Comparison of ENCODE assay signal across 8 mouse cellular contexts in the genomic region with DNA sequence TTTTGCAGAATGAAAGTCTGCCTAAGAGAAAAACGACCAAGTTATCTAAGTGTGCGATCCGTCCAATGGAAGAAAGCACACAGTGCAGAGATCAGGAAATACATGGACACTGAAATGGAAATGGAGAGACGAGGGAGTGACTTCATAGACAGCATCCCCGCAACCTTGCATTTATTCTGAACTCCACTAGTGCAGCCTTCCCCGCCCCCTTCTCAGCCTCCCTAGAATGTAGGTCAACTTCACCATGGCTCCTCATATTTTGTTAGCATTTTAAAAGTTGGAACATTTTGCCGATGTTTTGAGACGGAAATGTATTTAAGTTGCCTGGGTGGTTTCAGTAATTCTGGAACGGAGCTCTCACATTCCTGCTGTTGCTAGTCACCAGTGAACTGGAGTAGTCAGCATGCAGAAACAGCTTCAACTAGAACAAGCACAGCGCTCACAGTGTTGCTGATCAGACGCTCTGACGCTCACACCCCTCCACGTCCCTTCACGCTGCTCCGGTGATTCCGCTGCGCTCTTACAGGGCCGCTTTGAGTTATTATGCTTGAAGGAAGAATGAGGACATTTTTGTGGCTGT.
DNase-seq lines count a peak whose midpoint lies in the region; ATAC-seq and TF ChIP-seq lines count a peak whose summit lies in the region.

No protein-coding gene starts in this region.

- peak; percentile 39 for DNase-seq in kidney, adult 9 months
- DNase-seq in kidney, adult 11 months: no peak
- peak; percentile 31 for DNase-seq in embryonic facial prominence, embryonic 11.5 days (ENCODE audit: low spot score)
- DNase-seq in intestine, embryonic 14.5 days (ENCODE audit: low spot score): no peak
- no peak for DNase-seq in midbrain, postnatal 0 days (ENCODE audit: low spot score)
- no peak for DNase-seq in thymus, postnatal 36 days
- no peak for DNase-seq in spleen, postnatal 14 days (ENCODE audit: low spot score in 2 of 2)

- peak overlapping the region; percentile 91 for H3K27ac ChIP-seq in embryonic facial prominence, embryonic 11.5 days (replicated peaks; ENCODE audit: low read depth, low read length)
- H3K27ac ChIP-seq in intestine, embryonic 14.5 days (ENCODE audit: low read depth): peak overlapping the region; percentile 87
- peak overlapping the region; percentile 74 for H3K27ac ChIP-seq in midbrain, postnatal 0 days (ENCODE audit: low read depth, low read length)

- H3K9ac ChIP-seq in embryonic facial prominence, embryonic 11.5 days (replicated peaks; ENCODE audit: low read length): peak overlapping the region; percentile 29
- H3K9ac ChIP-seq in intestine, embryonic 14.5 days (ENCODE audit: low read length): no peak overlapping the region
- no peak overlapping the region for H3K9ac ChIP-seq in midbrain, postnatal 0 days (replicated peaks; ENCODE audit: low read length, poor library complexity, severe bottlenecking)

- no peak for TF ChIP-seq CTCF in midbrain, postnatal 0 days (IDR thresholded peaks at IDR 0.05)

- no peaks in the 10 kb centered on the region for H3K27me3 ChIP-seq in embryonic facial prominence, embryonic 11.5 days (ENCODE audit: control insufficient read depth, insufficient read depth, low read length)
- H3K27me3 ChIP-seq in intestine, embryonic 14.5 days (replicated peaks; ENCODE audit: control insufficient read depth, insufficient read depth, low read length): no peaks in the 10 kb centered on the region
- no peaks in the 10 kb centered on the region for H3K27me3 ChIP-seq in midbrain, postnatal 0 days (ENCODE audit: insufficient read depth, low read length)

- ATAC-seq in embryonic facial prominence, embryonic 11.5 days (replicated peaks; ENCODE audit: insufficient number of reproducible peaks, low FRiP score, low TSS enrichment, low read depth): no peak
- ATAC-seq in intestine, embryonic 14.5 days (replicated peaks; ENCODE audit: low FRiP score, low TSS enrichment, low read depth): no peak
- no peak for ATAC-seq in midbrain, postnatal 0 days (ENCODE audit: low FRiP score)
- ATAC-seq in megakaryocyte-erythroid progenitor cell, adult 5-6 weeks (replicated peaks; ENCODE audit: low FRiP score, low TSS enrichment, poor library complexity, severe bottlenecking): no peak

- peaks cover 9% of the 10 kb centered on the region for H3K4me1 ChIP-seq in embryonic facial prominence, embryonic 11.5 days (ENCODE audit: control insufficient read depth, insufficient read depth, low read length)
- peaks cover 55% of the 10 kb centered on the region for H3K4me1 ChIP-seq in intestine, embryonic 14.5 days (replicated peaks; ENCODE audit: control insufficient read depth, insufficient read depth, low read length)
- peaks cover 29% of the 10 kb centered on the region; the same call in 1 of the 2 replicates for H3K4me1 ChIP-seq in midbrain, postnatal 0 days (ENCODE audit: insufficient read depth, low read length)

- no peaks in the 10 kb centered on the region for H3K36me3 ChIP-seq in embryonic facial prominence, embryonic 11.5 days (replicated peaks; ENCODE audit: control insufficient read depth, insufficient read depth, low read depth, low read length)
- no peaks in the 10 kb centered on the region for H3K36me3 ChIP-seq in intestine, embryonic 14.5 days (ENCODE audit: control insufficient read depth, insufficient read depth, low read length)
- H3K36me3 ChIP-seq in midbrain, postnatal 0 days (ENCODE audit: insufficient read depth, low read length): no peaks in the 10 kb centered on the region

- no peaks in the 10 kb centered on the region for H3K9me3 ChIP-seq in embryonic facial prominence, embryonic 11.5 days (replicated peaks; ENCODE audit: control insufficient read depth, low read length)
- H3K9me3 ChIP-seq in intestine, embryonic 14.5 days (ENCODE audit: control insufficient read depth, low read length): no peaks in the 10 kb centered on the region
- no peaks in the 10 kb centered on the region for H3K9me3 ChIP-seq in midbrain, postnatal 0 days (ENCODE audit: low read length)

- H3K4me2 ChIP-seq in embryonic facial prominence, embryonic 11.5 days (ENCODE audit: low read depth, low read length): no peak overlapping the region; the same call in 1 of the 2 replicates
- peak overlapping the region; percentile 38 for H3K4me2 ChIP-seq in intestine, embryonic 14.5 days (ENCODE audit: low read length)
- peak overlapping the region; percentile 24; the same call in 1 of the 2 replicates for H3K4me2 ChIP-seq in midbrain, postnatal 0 days (ENCODE audit: low read depth, low read length, poor library complexity, severe bottlenecking)

- H3K4me3 ChIP-seq in embryonic facial prominence, embryonic 11.5 days (ENCODE audit: low read depth, low read length): no peak overlapping the region
- no peak overlapping the region; the same call in 1 of the 2 replicates for H3K4me3 ChIP-seq in intestine, embryonic 14.5 days (ENCODE audit: low read depth, low read length)
- H3K4me3 ChIP-seq in midbrain, postnatal 0 days (ENCODE audit: low read depth, low read length): no peak overlapping the region

- WGBS in embryonic facial prominence, embryonic 11.5 days: 52% methylated on average over 18 of the region's 18 CpGs
- 31% methylated on average over 18 of the region's 18 CpGs for WGBS in intestine, embryonic 14.5 days
- 27% methylated on average over 18 of the region's 18 CpGs for WGBS in midbrain, postnatal 0 days

Comparison
In these comparisons a context has a peak if more than half of its experiments do, and no peak if none do; other contexts are left out.
1. DNase-seq: peak in kidney, adult 9 months (single experiment) and embryonic facial prominence, embryonic 11.5 days (single experiment); none in kidney, adult 11 months (single experiment), intestine, embryonic 14.5 days (single experiment), midbrain, postnatal 0 days (single experiment), thymus, postnatal 36 days (0 of 2) and spleen, postnatal 14 days (0 of 2).
2. Peak in every context shown above with its lines, with median percentiles within 50 percentile points of each other: H3K27ac ChIP-seq.